Mouse (Mus musculus) kidney, adult 8-10 months (tissue): ENCODE data around the gene Fam234a.

Experiments used
- DNase-seq, 2 experiments: peaks; one replicate each; pipeline ENCODE4 v3.0.0; 2022

Fam234a gene

GRCm38 (mm10) chr17:26162736-26163135 is 81.3 kb downstream of the Fam234a start:
- no peak for DNase-seq
